Mouse (Mus musculus) neural tube, embryonic 11.5 days (tissue): Measurements from ENCODE around the gene Ppm1l. TPM values are rescaled to one million over a fixed set of nuclear protein-coding genes. Genes with fewer than 3 reads are reported as not detected.

Source experiments
- ATAC-seq: fragments of 200-750 bp; cut with Nextera tagmentation; 2 replicates; pipeline ENCODE4 v1.8.0; 2017; ENCODE audit warnings: moderate number of reproducible peaks, mild to moderate bottlenecking, moderate TSS enrichment, moderate library complexity; ENCODE audit not compliant: insufficient read depth, low FRiP score, low TSS enrichment
- DNase-seq: peaks from one replicate; pipeline ENCODE4 v3.0.0-alpha.2; 2015; ENCODE audit warnings: low spot score
- H3K27ac ChIP-seq: fragments of 300-500 bp; sonication (generic); 2 replicates; pipeline ENCODE4 v1.5.1; 2014; ENCODE audit warnings: low read depth, mild to moderate bottlenecking, low read length
- H3K27me3 ChIP-seq: fragments of 300-500 bp; sonication (generic); 2 replicates; pipeline ENCODE4 v1.6.1; 2014; ENCODE audit warnings: mild to moderate bottlenecking, low read length, mixed read lengths; ENCODE audit not compliant: control insufficient read depth, insufficient read depth
- H3K36me3 ChIP-seq: fragments of 300-500 bp; sonication (generic); 2 replicates; pipeline ENCODE4 v1.6.1; 2014; ENCODE audit warnings: mild to moderate bottlenecking, low read length, moderate library complexity, mixed read lengths; ENCODE audit not compliant: control insufficient read depth, insufficient read depth
- H3K4me1 ChIP-seq: fragments of 300-500 bp; sonication (generic); 2 replicates; pipeline ENCODE4 v1.6.1; 2014; ENCODE audit warnings: low read length, mixed read lengths; ENCODE audit not compliant: control insufficient read depth, insufficient read depth
- H3K4me2 ChIP-seq: fragments of 300-500 bp; sonication (generic); 2 replicates; pipeline ENCODE4 v1.6.1; 2014; ENCODE audit warnings: low read depth, mild to moderate bottlenecking, moderate library complexity
- H3K4me3 ChIP-seq: fragments of 300-500 bp; sonication (generic); 2 replicates; pipeline ENCODE4 v1.5.1; 2014; ENCODE audit warnings: low read depth, low read length
- H3K9ac ChIP-seq: fragments of 300-500 bp; sonication (generic); 2 replicates; pipeline ENCODE4 v1.6.1; 2014; ENCODE audit warnings: mild to moderate bottlenecking, low read length
- H3K9me3 ChIP-seq: fragments of 300-500 bp; sonication (generic); 2 replicates; pipeline ENCODE4 v1.6.1; 2016; ENCODE audit warnings: low read length; ENCODE audit not compliant: control insufficient read depth
- whole genome bisulfite sequencing: fragments of 180-500 bp; shearing (Covaris S2); extraction: QIAGEN DNeasy Blood & Tissue Kit; methylation state at CpG from one replicate; pipeline ENCODE4 v1.1.7; 2014; 5-methylcytosine and 5-hydroxymethylcytosine counted together
- polyA plus RNA-seq: library from polyadenylated mRNA; unstranded; fragments of >200 nt; fragmentation: Nextera tagmentation; extraction: Ambion mirVana; gene quantifications from 2 replicates; pipeline ENCODE4 v1.2.1, GENCODE M21; 2014

Ppm1l gene
- polyA plus RNA-seq, 1 experiment from 2014 or later, result 22.6 TPM

GRCm38 (mm10) chr3:69576715-69577114 lies 260.1 kb downstream of the Ppm1l start:
- H3K4me3 ChIP-seq, result no peak overlapping the region
- no peaks in the 10 kb centered on the region for H3K9me3 ChIP-seq
- H3K4me1 ChIP-seq, result no peaks in the 10 kb centered on the region
- no peak overlapping the region for H3K27ac ChIP-seq
- H3K4me2 ChIP-seq, result no peak overlapping the region
- no peak for DNase-seq
- ATAC-seq, result no peak
- H3K9ac ChIP-seq, result no peak overlapping the region
- no peaks in the 10 kb centered on the region for H3K27me3 ChIP-seq
- peaks cover 2% of the 10 kb centered on the region; the same call in 1 of the 2 replicates for H3K36me3 ChIP-seq
- 94% methylated on average over 3 of the region's 3 CpGs for WGBS

- Histone ChIP-seq H3K4me1 (no peaks in the 10 kb centered on the region), H3K4me3 (no peak overlapping the region), H3K36me3 (peaks cover 2% of the 10 kb centered on the region; the same call in 1 of the 2 replicates), H3K27ac (no peak overlapping the region), H3K9ac (no peak overlapping the region), H3K27me3 (no peaks in the 10 kb centered on the region), H3K9me3 (no peaks in the 10 kb centered on the region), H3K4me2 (no peak overlapping the region)
- 88% methylated on average over 1 of the region's 1 CpGs for WGBS
- DNase-seq, result no peak
- no peak for ATAC-seq
Measured at GRCm38 (mm10) chr3:69578791-69579190, 262.1 kb downstream of the Ppm1l start.

GRCm38 (mm10) chr3:69583798-69584197 lies 267.1 kb downstream of the Ppm1l start:
- Histone ChIP-seq H3K27ac (no peak overlapping the region), H3K9ac (no peak overlapping the region), H3K36me3 (no peaks in the 10 kb centered on the region), H3K27me3 (no peaks in the 10 kb centered on the region), H3K9me3 (no peaks in the 10 kb centered on the region), H3K4me2 (no peak overlapping the region), H3K4me1 (no peaks in the 10 kb centered on the region), H3K4me3 (no peak overlapping the region)
- 78% methylated on average over 1 of the region's 1 CpGs for WGBS
- no peak for ATAC-seq
- no peak for DNase-seq

GRCm38 (mm10) chr3:69588101-69588760 lies 271.6 kb downstream of the Ppm1l start:
- WGBS, result 57% methylated on average over 10 of the region's 10 CpGs
- ATAC-seq (no peak), DNase-seq (no peak)
- Histone ChIP-seq H3K27me3 (no peaks in the 10 kb centered on the region), H3K4me3 (no peak overlapping the region), H3K4me2 (no peak overlapping the region), H3K36me3 (no peaks in the 10 kb centered on the region), H3K4me1 (no peaks in the 10 kb centered on the region), H3K27ac (no peak overlapping the region), H3K9ac (no peak overlapping the region), H3K9me3 (no peaks in the 10 kb centered on the region)

- no peaks in the 10 kb centered on the region for H3K36me3 ChIP-seq
- WGBS, result 88% methylated on average over 8 of the region's 8 CpGs
- no peaks in the 10 kb centered on the region for H3K27me3 ChIP-seq
- ATAC-seq (no peak), DNase-seq (no peak)
- no peak overlapping the region for H3K4me3 ChIP-seq
- H3K27ac ChIP-seq, result no peak overlapping the region
- no peaks in the 10 kb centered on the region for H3K9me3 ChIP-seq
- H3K4me1 ChIP-seq, result peaks cover 4% of the 10 kb centered on the region; the same call in 1 of the 2 replicates
- H3K9ac ChIP-seq, result no peak overlapping the region
- H3K4me2 ChIP-seq, result no peak overlapping the region
Measured at GRCm38 (mm10) chr3:69593426-69593825, 276.8 kb downstream of the Ppm1l start.

GRCm38 (mm10) chr3:69594071-69594470 lies 277.4 kb downstream of the Ppm1l start:
- WGBS, result 76% methylated on average over 9 of the region's 9 CpGs
- Histone ChIP-seq H3K27me3 (no peaks in the 10 kb centered on the region), H3K36me3 (no peaks in the 10 kb centered on the region), H3K27ac (no peak overlapping the region), H3K4me1 (peaks cover 4% of the 10 kb centered on the region; the same call in 1 of the 2 replicates), H3K4me3 (no peak overlapping the region), H3K4me2 (no peak overlapping the region), H3K9ac (no peak overlapping the region), H3K9me3 (no peaks in the 10 kb centered on the region)
- DNase-seq (no peak), ATAC-seq (no peak)

GRCm38 (mm10) chr3:69596116-69596515 lies 279.5 kb downstream of the Ppm1l start:
- Histone ChIP-seq H3K4me1 (peaks cover 4% of the 10 kb centered on the region; the same call in 1 of the 2 replicates), H3K27me3 (no peaks in the 10 kb centered on the region), H3K36me3 (no peaks in the 10 kb centered on the region), H3K9ac (no peak overlapping the region), H3K4me3 (no peak overlapping the region), H3K9me3 (no peaks in the 10 kb centered on the region), H3K4me2 (no peak overlapping the region), H3K27ac (no peak overlapping the region)
- DNase-seq, result no peak
- no peak for ATAC-seq
- 89% methylated on average over 3 of the region's 3 CpGs for WGBS

- Histone ChIP-seq H3K27ac (no peak overlapping the region), H3K4me2 (peak overlapping the region; percentile 75), H3K9me3 (no peaks in the 10 kb centered on the region), H3K9ac (no peak overlapping the region), H3K27me3 (no peaks in the 10 kb centered on the region), H3K36me3 (no peaks in the 10 kb centered on the region), H3K4me3 (peak overlapping the region; percentile 71; the same call in 1 of the 2 replicates), H3K4me1 (peaks cover 4% of the 10 kb centered on the region; the same call in 1 of the 2 replicates)
- WGBS, result 89% methylated on average over 6 of the region's 6 CpGs
- ATAC-seq (no peak), DNase-seq (no peak)
Measured at GRCm38 (mm10) chr3:69597211-69597610, 280.6 kb downstream of the Ppm1l start.

GRCm38 (mm10) chr3:69597816-69598215 lies 281.2 kb downstream of the Ppm1l start:
- Histone ChIP-seq H3K4me2 (peak overlapping the region; percentile 75), H3K9me3 (no peaks in the 10 kb centered on the region), H3K4me1 (peaks cover 4% of the 10 kb centered on the region; the same call in 1 of the 2 replicates), H3K27me3 (no peaks in the 10 kb centered on the region), H3K27ac (no peak overlapping the region), H3K9ac (peak overlapping the region; percentile 78), H3K36me3 (no peaks in the 10 kb centered on the region), H3K4me3 (peak overlapping the region; percentile 71)
- ATAC-seq, result 0 out of 2 replicates have a peak, but pooled peaks have one; percentile 10
- DNase-seq, result peak; percentile 14
- WGBS, result 7% methylated on average over 7 of the region's 7 CpGs
